Mouse (Mus musculus): Measurements from ENCODE around the gene Gm3629.
"Not testable (repeated sequence)": the region's sequence is repeated elsewhere in the genome, so short reads cannot be mapped to it uniquely, and the experiment has no call there.

Gm3629 gene

GRCm38 (mm10) chr14:6590513-6590912 lies at the start of gene Gm3629:
Gene Gm3629 (minus strand): TSS chr14:6590613.
- DNase-seq (ENCODE audit: low spot score in 2 of 2) = not testable (repeated sequence)

- not testable (repeated sequence) for DNase-seq (ENCODE audit: low spot score in 2 of 2)
Measured at GRCm38 (mm10) chr14:6622318-6622717, 31.9 kb upstream of the Gm3629 start, which contains the start of gene Gm3460. Gene Gm3460 (minus strand): TSS chr14:6622418.

- not testable (repeated sequence) for DNase-seq (ENCODE audit: low spot score in 2 of 2)
Measured at GRCm38 (mm10) chr14:6606436-6606835, 16.0 kb upstream of the Gm3629 start.

- not testable (repeated sequence) for DNase-seq (ENCODE audit: low spot score in 2 of 2)
Measured at GRCm38 (mm10) chr14:6605004-6605403, 14.6 kb upstream of the Gm3629 start.

GRCm38 (mm10) chr14:6604551-6604950 lies 14.1 kb upstream of the Gm3629 start:
- not testable (repeated sequence) for DNase-seq (ENCODE audit: low spot score in 2 of 2)

- DNase-seq (ENCODE audit: low spot score in 2 of 2) = not testable (repeated sequence)
Measured at GRCm38 (mm10) chr14:6537190-6537589, 53.2 kb downstream of the Gm3629 start, which contains the start of gene Gm8356. Gene Gm8356 (minus strand): TSS chr14:6537290.

Data from spleen, postnatal 14 days (tissue).